Mouse (Mus musculus): Measurements from ENCODE around the gene Mrtfb. TPM values are rescaled to one million over a fixed set of nuclear protein-coding genes. Genes with fewer than 3 reads are reported as not detected.
A peak's percentile ranks its signal among the peaks of the same experiment; 100 is the strongest.

The Mrtfb gene
- polyA plus RNA-seq, 1 experiment from 2014 or later: 11.6 TPM

- no peak for ATAC-seq
- H3K4me3 ChIP-seq: no peak overlapping the region
Measured at GRCm38 (mm10) chr16:13430940-13431339, 174.7 kb downstream of the Mrtfb start.

GRCm38 (mm10) chr16:13435627-13436026, 179.3 kb downstream of the Mrtfb start:
- Histone ChIP-seq H3K36me3 (ENCODE audit: poor library complexity, severe bottlenecking) (no peaks in the 10 kb centered on the region), H3K9ac (no peak overlapping the region), H3K27me3 (no peaks in the 10 kb centered on the region), H3K4me1 (peaks cover 6% of the 10 kb centered on the region), H3K9me3 (replicated peaks) (no peaks in the 10 kb centered on the region), H3K4me3 (no peak overlapping the region), H3K27ac (no peak overlapping the region), H3K4me2 (no peak overlapping the region)
- WGBS: 77% methylated on average over 2 of the region's 2 CpGs
- no peak for ATAC-seq

More at GRCm38 (mm10) chr16:13430940-13431339, 174.7 kb downstream of the Mrtfb start:
- Histone ChIP-seq H3K27me3 (no peaks in the 10 kb centered on the region), H3K36me3 (ENCODE audit: poor library complexity, severe bottlenecking) (no peaks in the 10 kb centered on the region), H3K4me2 (no peak overlapping the region), H3K9ac (no peak overlapping the region), H3K4me1 (no peaks in the 10 kb centered on the region), H3K27ac (no peak overlapping the region), H3K9me3 (replicated peaks) (no peaks in the 10 kb centered on the region)
- WGBS: 76% methylated on average over 1 of the region's 1 CpGs

- ATAC-seq: peak; percentile 96
- Histone ChIP-seq H3K27me3 (peaks cover 2% of the 10 kb centered on the region; the same call in 1 of the 2 replicates), H3K4me3 (peak overlapping the region; percentile 62), H3K9me3 (replicated peaks) (no peaks in the 10 kb centered on the region), H3K36me3 (ENCODE audit: poor library complexity, severe bottlenecking) (no peaks in the 10 kb centered on the region), H3K9ac (peak overlapping the region; percentile 62), H3K4me2 (peak overlapping the region; percentile 72), H3K27ac (peak overlapping the region; percentile 40; the same call in 1 of the 2 replicates), H3K4me1 (peaks cover 6% of the 10 kb centered on the region)
- WGBS: under 1% methylated on average over 58 of the region's 58 CpGs
Measured at GRCm38 (mm10) chr16:13437037-13437769, 180.9 kb downstream of the Mrtfb start.

- ATAC-seq: peak; percentile 28; the same call in 1 of the 2 replicates
- Histone ChIP-seq H3K36me3 (ENCODE audit: poor library complexity, severe bottlenecking) (no peaks in the 10 kb centered on the region), H3K9me3 (replicated peaks) (no peaks in the 10 kb centered on the region), H3K27ac (peak overlapping the region; percentile 40; the same call in 1 of the 2 replicates), H3K27me3 (peaks cover 8% of the 10 kb centered on the region), H3K4me1 (peaks cover 6% of the 10 kb centered on the region), H3K9ac (peak overlapping the region; percentile 62), H3K4me3 (peak overlapping the region; percentile 62), H3K4me2 (peak overlapping the region; percentile 72)
- under 1% methylated on average over 24 of the region's 24 CpGs for WGBS
Measured at GRCm38 (mm10) chr16:13437770-13438372, 181.6 kb downstream of the Mrtfb start.

GRCm38 (mm10) chr16:13440468-13440867, 184.2 kb downstream of the Mrtfb start:
- Histone ChIP-seq H3K4me1 (peaks cover 9% of the 10 kb centered on the region), H3K36me3 (ENCODE audit: poor library complexity, severe bottlenecking) (no peaks in the 10 kb centered on the region), H3K9me3 (replicated peaks) (no peaks in the 10 kb centered on the region), H3K4me2 (no peak overlapping the region), H3K9ac (no peak overlapping the region), H3K27ac (no peak overlapping the region), H3K4me3 (no peak overlapping the region), H3K27me3 (peaks cover 21% of the 10 kb centered on the region)
- ATAC-seq: no peak
- WGBS: 44% methylated on average over 6 of the region's 6 CpGs

GRCm38 (mm10) chr16:13443764-13444163, 187.5 kb downstream of the Mrtfb start:
- Histone ChIP-seq H3K36me3 (ENCODE audit: poor library complexity, severe bottlenecking) (no peaks in the 10 kb centered on the region), H3K4me2 (no peak overlapping the region), H3K4me1 (peaks cover 28% of the 10 kb centered on the region), H3K27ac (no peak overlapping the region), H3K9me3 (replicated peaks) (no peaks in the 10 kb centered on the region), H3K9ac (no peak overlapping the region), H3K4me3 (no peak overlapping the region), H3K27me3 (peaks cover 49% of the 10 kb centered on the region)
- ATAC-seq: no peak
- whole genome bisulfite sequencing: 85% methylated on average over 1 of the region's 1 CpGs

GRCm38 (mm10) chr16:13445461-13445860, 189.2 kb downstream of the Mrtfb start:
- H3K27ac ChIP-seq: no peak overlapping the region
- H3K9ac ChIP-seq: no peak overlapping the region
- H3K4me3 ChIP-seq: no peak overlapping the region
- peaks cover 66% of the 10 kb centered on the region for H3K27me3 ChIP-seq
- H3K4me2 ChIP-seq: no peak overlapping the region
- WGBS: 46% methylated on average over 5 of the region's 5 CpGs
- no peak for ATAC-seq
- H3K4me1 ChIP-seq: peaks cover 45% of the 10 kb centered on the region
- H3K9me3 ChIP-seq (replicated peaks): no peaks in the 10 kb centered on the region
- H3K36me3 ChIP-seq (ENCODE audit: poor library complexity, severe bottlenecking): no peaks in the 10 kb centered on the region

- 13% methylated on average over 15 of the region's 15 CpGs for WGBS
- Histone ChIP-seq H3K9ac (no peak overlapping the region), H3K4me1 (peaks cover 55% of the 10 kb centered on the region), H3K27ac (no peak overlapping the region), H3K9me3 (replicated peaks) (no peaks in the 10 kb centered on the region), H3K4me2 (peak overlapping the region; percentile 98), H3K27me3 (peaks cover 75% of the 10 kb centered on the region), H3K36me3 (ENCODE audit: poor library complexity, severe bottlenecking) (no peaks in the 10 kb centered on the region), H3K4me3 (peak overlapping the region; percentile 69)
- ATAC-seq: no peak
Measured at GRCm38 (mm10) chr16:13446488-13446887, 190.2 kb downstream of the Mrtfb start.

- H3K27me3 ChIP-seq: peaks cover 79% of the 10 kb centered on the region
Measured at GRCm38 (mm10) chr16:13446971-13447283, 190.6 kb downstream of the Mrtfb start.

GRCm38 (mm10) chr16:13447284-13448050, 191.2 kb downstream of the Mrtfb start:
- H3K9ac ChIP-seq: peak overlapping the region; percentile 79
- peak overlapping the region; percentile 98 for H3K4me2 ChIP-seq
- no peak overlapping the region for H3K27ac ChIP-seq
- no peaks in the 10 kb centered on the region for H3K36me3 ChIP-seq (ENCODE audit: poor library complexity, severe bottlenecking)
- peaks cover 65% of the 10 kb centered on the region for H3K4me1 ChIP-seq
- H3K9me3 ChIP-seq (replicated peaks): no peaks in the 10 kb centered on the region
- H3K4me3 ChIP-seq: peak overlapping the region; percentile 69
- 0% methylated on average over 23 of the region's 43 CpGs for WGBS
- ATAC-seq: peak; percentile 41
- H3K27me3 ChIP-seq: peaks cover 80% of the 10 kb centered on the region

More at GRCm38 (mm10) chr16:13446971-13447283, 190.6 kb downstream of the Mrtfb start:
- H3K4me2 ChIP-seq: peak overlapping the region; percentile 98
- 2% methylated on average over 10 of the region's 11 CpGs for WGBS
- no peaks in the 10 kb centered on the region for H3K36me3 ChIP-seq (ENCODE audit: poor library complexity, severe bottlenecking)
- peak overlapping the region; percentile 69 for H3K4me3 ChIP-seq
- peaks cover 59% of the 10 kb centered on the region for H3K4me1 ChIP-seq
- H3K27ac ChIP-seq: no peak overlapping the region
- no peak overlapping the region for H3K9ac ChIP-seq
- no peaks in the 10 kb centered on the region for H3K9me3 ChIP-seq (replicated peaks)
- ATAC-seq: 0 out of 2 replicates have a peak, but pooled peaks have one; percentile 7

- peaks cover 83% of the 10 kb centered on the region for H3K27me3 ChIP-seq
- under 1% methylated on average over 46 of the region's 52 CpGs for WGBS
Measured at GRCm38 (mm10) chr16:13448051-13448705, 191.9 kb downstream of the Mrtfb start.

More at GRCm38 (mm10) chr16:13448051-13448705, 191.9 kb downstream of the Mrtfb start:
- Histone ChIP-seq H3K36me3 (ENCODE audit: poor library complexity, severe bottlenecking) (no peaks in the 10 kb centered on the region), H3K9ac (peak overlapping the region; percentile 79), H3K4me2 (peak overlapping the region; percentile 98), H3K27ac (no peak overlapping the region), H3K4me3 (peak overlapping the region; percentile 69), H3K4me1 (peaks cover 65% of the 10 kb centered on the region), H3K9me3 (replicated peaks) (no peaks in the 10 kb centered on the region)
- ATAC-seq: peak; percentile 42

All from forebrain, embryonic 13.5 days (tissue).